Mouse (Mus musculus): ENCODE measurements at regions not wholly inside any gene's neighbourhood (a gene's known extent, or its start where the extent isn't known, plus 50 kb on each side); places are given as distances from the start of the nearest gene placed in this dataset.

DNA sequence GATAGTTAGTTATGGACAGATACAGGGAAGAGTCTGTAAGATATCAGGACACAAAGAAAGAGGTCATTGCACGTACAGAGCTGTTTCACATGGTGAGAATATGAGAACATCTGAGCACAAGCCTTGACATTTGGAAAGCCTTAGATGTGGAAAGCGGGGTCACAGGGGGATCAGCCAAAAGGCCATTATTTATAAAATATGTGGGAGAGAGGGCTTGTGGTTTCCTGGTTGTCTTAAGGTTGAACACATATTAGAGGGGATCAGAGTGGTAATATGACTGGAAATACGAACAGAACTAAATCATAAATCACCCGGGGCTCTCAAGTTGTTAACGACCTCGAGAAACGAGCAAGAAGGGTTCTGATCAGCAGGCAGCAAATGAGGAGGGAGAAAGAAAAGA is 68.2 kb downstream of the Ankrd7 start:
- peak; percentile 45 for DNase-seq

- no peak for DNase-seq
Measured at GRCm38 (mm10) chr6:18946002-18946683, 80.0 kb downstream of the Ankrd7 start.
